Mouse (Mus musculus) E14TG2a.4 (cell line): ENCODE results near the gene Dirc2.

ENCODE experiments used
- H3K27me3 ChIP-seq: 2 replicates; pipeline ENCODE4 v1.6.1; 2014; ENCODE audit warnings: low read length, control low read depth; ENCODE audit not compliant: insufficient read depth
- H3K36me3 ChIP-seq: 2 replicates; pipeline ENCODE4 v1.6.1; 2014; ENCODE audit warnings: low read length, control low read depth; ENCODE audit not compliant: insufficient read depth
- H3K4me1 ChIP-seq: replicated peaks from 2 replicates; pipeline ENCODE4 v1.6.1; 2014; ENCODE audit warnings: low read depth, low read length, control low read depth
- H3K4me3 ChIP-seq: replicated peaks from 2 replicates; pipeline ENCODE4 v1.5.1; 2014; ENCODE audit warnings: mild to moderate bottlenecking, low read length
- H3K9me3 ChIP-seq: 2 replicates; pipeline ENCODE4 v1.6.1; 2014; ENCODE audit warnings: low read length, control low read depth
- CTCF ChIP-seq: conservative IDR thresholded peaks from 2 replicates; pipeline ENCODE4 v1.5.1; 2014; ENCODE audit warnings: low read length
- NANOG ChIP-seq: IDR thresholded peaks from 2 replicates; pipeline ENCODE4 v1.6.1; 2014; ENCODE audit warnings: borderline replicate concordance, low read length, mixed read lengths
- POU5F1 ChIP-seq: IDR thresholded peaks from 2 replicates; pipeline ENCODE4 v1.6.1; 2014; ENCODE audit warnings: low read length, borderline replicate concordance

The Dirc2 gene

DNA sequence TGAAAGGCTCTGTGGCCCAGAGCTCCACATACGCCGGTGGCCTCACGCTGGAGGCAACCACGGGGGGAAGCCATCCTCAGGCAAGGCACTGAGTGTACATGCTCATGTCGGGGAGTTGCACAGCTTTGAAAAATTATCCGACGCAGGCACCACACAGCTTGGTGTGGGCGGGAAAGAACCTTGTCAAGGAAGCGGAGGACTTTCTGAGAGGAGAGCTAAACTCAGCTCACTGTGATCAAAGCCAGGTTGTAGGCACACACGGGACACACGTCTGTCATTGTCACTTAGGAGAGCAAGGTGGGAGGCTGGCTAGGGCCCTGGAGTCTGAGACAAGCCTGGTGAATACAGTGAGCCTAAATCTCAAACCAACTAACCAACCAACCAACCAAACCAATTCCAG, 67.3 kb downstream of the Dirc2 start:
- no peak for TF ChIP-seq NANOG
- no peak for TF ChIP-seq POU5F1
- TF ChIP-seq CTCF, result no peak
- Histone ChIP-seq H3K4me1 (no peaks in the 10 kb centered on the region), H3K9me3 (no peaks in the 10 kb centered on the region), H3K36me3 (peaks cover 32% of the 10 kb centered on the region), H3K27me3 (no peaks in the 10 kb centered on the region), H3K4me3 (no peak overlapping the region)

DNA sequence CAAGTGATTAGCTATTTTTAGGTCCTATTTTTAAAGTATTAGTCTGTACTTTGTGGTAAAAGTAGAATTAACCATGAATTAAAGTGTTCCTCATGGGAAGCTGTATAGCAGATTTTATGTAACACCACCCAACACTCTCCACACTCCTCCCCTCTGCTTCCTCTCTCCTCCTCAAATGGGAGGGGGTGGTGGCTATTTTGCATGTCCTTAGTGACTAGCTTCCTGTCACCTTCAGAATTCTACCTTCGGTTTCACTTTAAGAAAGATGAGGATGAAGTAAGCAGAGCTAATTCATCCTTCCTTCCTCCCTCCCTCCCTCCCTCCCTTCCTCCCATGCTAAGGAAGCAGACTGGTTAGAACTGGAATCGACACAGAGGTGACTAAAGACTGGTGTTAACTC, 73.1 kb downstream of the Dirc2 start:
- H3K4me1 ChIP-seq, result peaks cover 10% of the 10 kb centered on the region
- peaks cover 10% of the 10 kb centered on the region for H3K36me3 ChIP-seq
- TF ChIP-seq NANOG (no peak), CTCF (no peak), POU5F1 (no peak)
- H3K27me3 ChIP-seq, result no peaks in the 10 kb centered on the region
- no peak overlapping the region for H3K4me3 ChIP-seq
- peaks cover 3% of the 10 kb centered on the region; the same call in 1 of the 2 replicates for H3K9me3 ChIP-seq

DNA sequence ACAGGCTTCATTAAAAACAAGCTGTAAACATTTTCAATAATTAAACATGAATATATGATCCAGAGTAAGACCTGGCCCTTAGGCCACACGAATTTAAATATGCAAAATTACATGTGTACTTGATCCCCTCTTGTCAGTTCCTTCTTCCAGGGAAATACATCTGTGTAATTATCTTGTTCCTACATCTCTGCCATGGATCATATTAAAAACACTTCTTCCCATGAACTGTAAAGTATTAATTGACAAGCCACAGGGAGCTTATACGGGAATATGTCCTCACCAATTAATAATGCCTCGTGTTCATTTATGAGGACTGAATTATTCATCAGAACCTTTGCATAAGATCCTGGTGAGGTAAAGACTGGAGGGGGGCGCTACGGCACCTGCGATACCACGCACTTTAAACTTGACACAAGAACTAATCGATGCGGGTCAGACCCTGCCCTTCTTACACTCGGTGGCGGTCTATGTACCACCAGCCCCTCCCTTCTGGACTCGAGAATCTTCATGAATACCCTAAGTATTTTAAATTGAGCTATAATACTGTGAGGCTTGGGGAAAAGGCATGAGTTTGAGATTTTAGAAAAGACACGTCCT, 74.8 kb downstream of the Dirc2 start:
- peaks cover 15% of the 10 kb centered on the region for H3K4me1 ChIP-seq
- peaks cover 3% of the 10 kb centered on the region; the same call in 1 of the 2 replicates for H3K9me3 ChIP-seq
- no peaks in the 10 kb centered on the region for H3K27me3 ChIP-seq
- H3K4me3 ChIP-seq, result no peak overlapping the region
- TF ChIP-seq CTCF, result no peak
- no peak for TF ChIP-seq POU5F1
- no peak for TF ChIP-seq NANOG
- peaks cover 10% of the 10 kb centered on the region for H3K36me3 ChIP-seq

DNA sequence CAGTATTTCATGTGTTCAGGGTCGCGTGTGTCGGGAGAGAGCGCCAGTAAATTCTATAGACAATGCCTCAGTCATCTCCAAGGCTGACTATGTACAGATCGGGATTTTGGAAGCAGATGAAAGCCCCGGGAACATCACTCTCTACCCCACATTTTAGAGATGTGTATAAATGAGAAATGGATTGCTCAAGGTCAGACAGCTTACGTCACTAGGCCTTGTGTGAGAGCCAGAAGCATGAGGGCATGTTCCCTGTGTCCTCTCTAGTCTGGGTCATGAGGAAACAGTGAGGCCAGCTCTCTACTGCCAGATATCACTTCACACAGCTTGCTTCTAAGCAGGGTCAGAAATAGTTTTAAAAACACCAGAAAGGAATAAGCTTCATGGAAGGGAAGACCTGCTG, 77.5 kb downstream of the Dirc2 start:
- Histone ChIP-seq H3K4me1 (peaks cover 14% of the 10 kb centered on the region), H3K4me3 (no peak overlapping the region), H3K27me3 (peaks cover 11% of the 10 kb centered on the region; the same call in 1 of the 2 replicates), H3K9me3 (peaks cover 3% of the 10 kb centered on the region; the same call in 1 of the 2 replicates), H3K36me3 (no peaks in the 10 kb centered on the region)
- TF ChIP-seq CTCF (no peak), NANOG (no peak), POU5F1 (no peak)

DNA sequence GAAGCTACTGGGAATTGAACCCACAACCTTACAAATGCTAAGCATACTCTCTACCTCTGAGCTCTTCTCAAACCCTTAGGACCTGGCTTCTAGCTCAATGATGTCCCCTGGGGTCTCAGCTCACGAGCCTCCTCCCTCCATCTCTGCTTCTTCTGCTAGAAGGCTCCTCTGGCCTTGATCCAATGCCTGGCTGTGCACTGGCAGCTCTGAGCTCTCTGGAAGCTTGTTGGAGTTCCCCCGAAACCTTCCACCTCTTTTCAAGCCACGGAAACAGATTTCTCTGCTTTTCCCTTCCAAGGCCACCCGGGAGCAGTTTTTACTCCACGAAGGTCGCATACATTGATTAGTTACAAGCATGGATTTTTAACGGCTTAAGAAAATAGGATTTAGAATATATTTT, 82.7 kb downstream of the Dirc2 start:
- Histone ChIP-seq H3K4me1 (peaks cover 16% of the 10 kb centered on the region), H3K27me3 (peaks cover 29% of the 10 kb centered on the region), H3K4me3 (no peak overlapping the region), H3K36me3 (no peaks in the 10 kb centered on the region), H3K9me3 (no peaks in the 10 kb centered on the region)
- TF ChIP-seq NANOG (no peak), CTCF (no peak), POU5F1 (no peak)

DNA sequence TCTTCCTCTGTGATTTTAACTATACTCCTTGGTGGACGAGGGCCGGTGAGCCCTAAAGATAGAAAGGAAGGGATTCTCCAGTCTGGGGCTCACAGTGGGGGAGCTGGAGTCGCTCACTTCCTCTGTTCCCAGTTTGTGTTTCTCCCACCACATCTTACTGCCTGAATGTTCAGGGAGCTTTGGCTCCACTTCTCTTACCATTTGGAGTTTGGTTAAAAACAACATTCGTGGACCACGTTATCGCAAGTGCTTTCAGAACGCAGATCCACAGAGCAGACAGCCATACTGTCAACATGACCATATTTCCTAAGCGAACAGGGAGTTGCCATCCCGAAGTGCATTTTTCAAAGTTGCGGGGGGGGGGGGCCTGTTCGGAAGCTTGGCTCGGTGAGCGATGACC, 84.1 kb downstream of the Dirc2 start:
- H3K27me3 ChIP-seq, result peaks cover 37% of the 10 kb centered on the region

DNA sequence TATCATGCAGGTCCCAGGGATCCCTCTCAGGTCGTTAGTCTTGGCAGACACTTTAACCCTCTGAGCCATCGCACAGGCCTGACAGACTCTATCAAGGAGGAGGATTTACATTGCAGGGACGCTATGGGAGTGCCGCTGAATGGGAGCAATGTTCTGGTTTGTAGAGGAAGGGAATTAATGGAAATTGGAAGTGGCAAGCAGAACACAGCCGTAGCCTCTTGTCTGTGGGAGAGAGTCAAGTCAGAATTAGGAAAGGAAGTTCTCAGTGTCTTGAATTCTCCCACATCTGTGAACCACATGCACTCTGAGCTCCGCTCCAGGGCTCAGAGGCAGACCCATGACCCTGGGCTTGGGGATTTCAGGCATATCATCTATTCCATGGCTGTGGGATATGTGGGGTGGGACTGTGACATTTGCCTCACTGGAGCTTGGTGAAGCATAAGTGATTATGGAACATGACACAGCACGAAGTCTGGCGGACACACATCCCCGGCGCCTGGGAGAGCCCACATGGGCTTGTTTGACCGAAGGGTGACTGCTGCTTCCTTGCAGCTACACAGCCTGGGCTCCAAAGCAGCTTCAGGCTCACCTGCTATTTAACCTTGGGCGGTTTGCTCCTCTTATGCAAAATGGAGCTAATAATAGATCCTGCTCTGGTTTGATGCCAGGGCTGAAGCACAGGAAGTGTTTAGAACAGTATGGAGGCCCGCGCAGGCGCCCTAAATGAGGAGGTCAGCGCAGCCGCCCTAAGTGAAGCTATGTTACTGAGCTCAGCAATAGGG, 87.6 kb downstream of the Dirc2 start:
- H3K36me3 ChIP-seq, result no peaks in the 10 kb centered on the region

More for the DNA sequence above, 84.1 kb downstream of the Dirc2 start:
- TF ChIP-seq CTCF, result no peak
- TF ChIP-seq POU5F1, result no peak
- no peak for TF ChIP-seq NANOG
- no peak overlapping the region for H3K4me3 ChIP-seq
- no peaks in the 10 kb centered on the region for H3K36me3 ChIP-seq
- H3K9me3 ChIP-seq, result no peaks in the 10 kb centered on the region
- H3K4me1 ChIP-seq, result peaks cover 15% of the 10 kb centered on the region

DNA sequence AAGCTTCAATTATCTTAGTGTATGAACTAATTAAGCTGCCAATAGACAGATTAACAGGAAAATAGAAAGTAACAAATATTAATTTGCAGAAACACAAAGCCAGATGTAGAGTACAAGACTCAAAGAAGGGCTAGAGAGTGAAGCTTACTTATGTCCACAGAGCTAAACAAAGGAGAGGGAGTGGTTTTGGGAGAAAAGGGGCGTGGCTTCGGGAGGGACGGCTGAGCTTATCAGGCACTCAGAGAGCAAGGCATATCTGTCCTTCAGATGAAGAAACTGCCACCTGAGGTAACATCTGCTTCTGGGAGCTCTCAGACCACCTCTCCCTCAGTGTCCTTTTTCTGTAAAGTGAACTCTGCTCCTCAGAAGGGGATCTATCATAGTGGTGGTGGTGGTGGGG, 90.7 kb downstream of the Dirc2 start:
- Histone ChIP-seq H3K4me1 (peaks cover 19% of the 10 kb centered on the region), H3K9me3 (no peaks in the 10 kb centered on the region), H3K36me3 (no peaks in the 10 kb centered on the region), H3K27me3 (peaks cover 16% of the 10 kb centered on the region), H3K4me3 (no peak overlapping the region)
- TF ChIP-seq CTCF (no peak), POU5F1 (no peak), NANOG (no peak)

More for the DNA sequence above, 87.6 kb downstream of the Dirc2 start:
- no peaks in the 10 kb centered on the region for H3K9me3 ChIP-seq
- H3K4me3 ChIP-seq, result peak overlapping the region; percentile 58
- peaks cover 23% of the 10 kb centered on the region for H3K4me1 ChIP-seq
- H3K27me3 ChIP-seq, result peaks cover 26% of the 10 kb centered on the region
- TF ChIP-seq NANOG (no peak), CTCF (no peak), POU5F1 (no peak)
